Mouse (Mus musculus): ENCODE results near the gene Amigo2. TPM values are rescaled to one million over a fixed set of nuclear protein-coding genes. Genes with fewer than 3 reads are reported as not detected.
"Not testable (repeated sequence)": the region's sequence is repeated elsewhere in the genome, so short reads cannot be mapped to it uniquely, and the experiment has no call there.

The Amigo2 gene
- total RNA-seq, 2 experiments from 2014 or later, result 5.2 to 7.0 TPM

DNA sequence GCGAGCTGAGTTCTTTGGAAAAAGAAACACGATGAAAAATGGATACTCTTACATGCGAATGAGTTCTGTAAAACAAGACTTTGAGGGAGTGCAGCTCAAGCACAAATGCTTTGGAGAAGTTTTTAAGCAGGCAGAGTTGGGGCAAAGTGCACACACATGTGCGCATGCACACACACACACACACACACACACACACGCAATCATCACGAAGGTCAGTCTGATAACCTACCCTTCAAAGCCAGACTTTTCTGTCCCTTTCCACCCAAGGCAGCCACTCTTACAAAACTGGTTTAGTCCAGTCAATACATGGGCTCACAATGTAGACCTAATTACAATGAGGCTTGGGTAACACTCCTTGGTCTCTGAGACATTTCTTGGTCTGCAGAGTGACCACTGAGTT is 13.0 kb downstream of the Amigo2 start:
- DNase-seq (ENCODE audit: low spot score), result no peak
- intact Hi-C loops (cut with DNase I), result loop anchor here (2.0 kb wide), 1 partner anchor 37 kb away; no protein-coding TSS in a partner anchor

DNA sequence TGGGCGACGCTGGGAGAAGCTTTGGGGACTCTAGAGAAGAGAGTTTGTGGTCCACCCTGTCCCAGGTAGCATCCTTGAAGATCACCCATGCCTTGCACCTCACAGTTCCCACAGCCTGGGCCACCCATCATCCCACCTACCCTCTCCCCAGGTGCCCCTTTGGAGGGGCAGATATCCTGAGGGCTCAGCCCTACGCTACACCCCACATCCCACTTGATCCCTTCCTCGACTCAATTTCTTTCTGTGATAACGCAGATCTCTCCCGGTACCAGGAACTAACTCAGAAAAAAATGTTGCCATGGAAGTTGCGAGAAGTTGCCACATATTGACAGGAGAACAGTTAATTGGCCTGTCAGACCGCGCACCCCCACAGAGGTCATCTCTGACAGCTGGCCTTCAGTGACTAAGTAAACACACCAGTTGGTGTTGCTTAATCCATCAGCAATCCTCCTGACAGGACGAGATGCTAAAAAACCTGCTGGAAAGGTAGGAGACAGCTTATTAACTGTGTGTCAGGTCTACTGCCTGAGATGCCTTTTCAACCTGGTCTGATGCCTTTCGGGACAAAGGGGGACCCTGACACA is 17.5 kb downstream of the Amigo2 start:
- DNase-seq (ENCODE audit: low spot score), result no peak
- intact Hi-C loops (cut with DNase I), result no loop called here

DNA sequence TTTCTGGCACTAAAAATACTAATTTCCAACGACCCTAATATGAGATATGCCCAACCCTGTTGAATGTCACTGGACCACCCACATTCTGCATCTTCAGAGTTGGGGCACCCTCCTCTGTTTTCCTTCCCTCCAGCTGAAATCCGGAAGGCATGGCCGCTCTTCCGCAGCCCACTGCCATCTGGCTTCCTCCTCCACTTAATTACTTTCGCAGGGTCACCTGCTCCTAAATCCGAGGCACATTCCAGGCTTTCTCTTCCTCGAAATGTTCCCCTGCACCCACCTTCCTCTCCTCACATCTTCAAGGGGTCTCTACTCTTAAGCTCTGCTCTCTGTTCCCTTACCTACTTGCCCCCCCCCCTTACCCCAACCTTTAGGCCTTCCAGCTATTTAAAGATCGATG is 23.1 kb downstream of the Amigo2 start:
- intact Hi-C loops (cut with DNase I), result no loop called here
- no peak for DNase-seq (ENCODE audit: low spot score)

GRCm38 (mm10) chr15:97223431-97223830 is 23.7 kb downstream of the Amigo2 start:
- no peak for DNase-seq (ENCODE audit: low spot score)
- intact Hi-C loops (cut with DNase I), result no loop called here

DNA sequence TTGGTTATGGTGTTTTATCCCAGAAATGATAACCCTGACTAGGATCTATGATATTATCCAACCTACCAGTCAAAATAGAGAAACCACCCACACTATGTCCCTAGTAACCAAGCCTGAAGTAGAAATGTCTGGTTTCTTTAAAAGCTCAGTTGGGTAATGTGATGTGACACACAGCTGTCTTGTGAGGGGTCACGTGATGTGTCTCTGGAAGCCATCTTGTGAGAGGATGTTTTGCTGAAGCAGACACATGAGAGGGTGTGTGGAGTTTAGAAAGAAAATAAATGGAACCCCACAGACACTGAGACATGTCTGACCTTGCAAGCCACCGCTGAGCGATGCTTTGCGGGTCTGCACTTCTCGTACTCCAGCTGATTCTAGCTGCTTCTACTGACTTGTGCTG is 30.2 kb downstream of the Amigo2 start:
- intact Hi-C loops (cut with DNase I), result no loop called here
- DNase-seq (ENCODE audit: low spot score), result no peak

DNA sequence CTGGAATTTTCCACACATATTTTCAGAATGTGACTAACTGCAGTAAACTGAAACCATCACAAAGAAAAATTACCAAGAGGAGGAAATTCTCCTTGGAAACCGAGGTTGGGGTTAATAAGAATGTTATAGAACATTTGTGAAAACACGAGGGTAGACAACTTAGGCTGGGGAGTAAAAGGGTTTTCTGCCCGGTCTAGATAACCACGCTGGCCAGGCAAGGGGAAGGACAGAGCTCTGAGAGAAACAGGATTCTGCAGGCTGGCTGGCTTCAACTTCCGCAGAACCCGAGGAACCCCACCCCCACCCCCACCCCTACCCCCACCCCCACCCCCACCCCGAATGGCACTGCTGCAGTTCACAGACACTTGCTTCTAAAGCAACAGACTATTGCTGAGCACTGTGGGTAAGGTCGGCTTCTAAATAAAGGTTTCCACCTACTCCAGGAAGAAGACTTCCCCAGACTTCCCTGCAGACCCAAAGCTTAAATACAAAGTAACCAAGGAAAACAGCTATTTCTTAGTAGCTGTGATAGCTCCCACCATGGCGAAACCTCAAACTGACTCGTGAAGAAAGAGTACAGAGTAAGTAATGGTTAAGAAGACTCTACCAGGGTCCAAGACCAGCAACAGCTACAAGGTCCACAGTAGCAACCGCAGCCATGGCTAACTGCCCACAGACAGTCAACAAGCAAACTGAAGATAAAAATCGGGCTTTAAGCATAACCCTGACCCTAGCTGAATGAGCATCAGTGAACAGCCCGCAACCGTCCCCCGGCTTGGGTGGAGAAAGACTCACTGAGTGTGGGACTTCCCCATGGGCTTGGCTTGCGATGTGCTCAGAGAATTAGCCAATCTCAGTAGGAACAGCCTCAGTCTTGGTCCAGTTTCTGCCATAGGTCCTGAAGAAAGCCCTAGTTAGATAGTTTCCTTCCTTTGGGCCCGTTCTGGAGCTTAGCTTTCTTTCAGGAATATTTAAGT is 34.3 kb downstream of the Amigo2 start:
- DNase-seq (ENCODE audit: low spot score), result no peak
- intact Hi-C loops (cut with DNase I), result no loop called here

DNA sequence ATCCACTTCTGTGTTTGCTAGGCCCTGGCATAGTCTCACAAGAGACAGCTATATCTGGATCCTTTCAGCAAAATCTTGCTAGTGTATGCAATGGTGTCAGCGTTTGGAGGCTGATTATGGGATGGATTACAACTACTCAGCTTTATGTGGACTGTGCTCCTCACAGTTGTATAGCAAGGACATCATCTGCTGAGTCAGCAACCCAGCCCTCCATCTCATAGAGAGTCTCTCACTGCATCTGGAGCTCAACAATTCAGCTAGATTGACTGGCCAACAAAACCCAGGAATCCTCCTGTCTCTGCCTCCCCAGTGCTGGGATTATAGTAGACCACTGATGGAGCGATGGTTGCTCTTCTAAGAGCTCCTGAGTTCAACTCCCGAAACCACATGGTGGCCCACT is 37.3 kb downstream of the Amigo2 start:
- intact Hi-C loops (cut with DNase I); DNase-seq (ENCODE audit: low spot score): not testable (repeated sequence)

GRCm38 (mm10) chr15:97206506-97206905 is 40.6 kb downstream of the Amigo2 start:
- intact Hi-C loops (cut with DNase I), result no loop called here
- DNase-seq (ENCODE audit: low spot score), result no peak

DNA sequence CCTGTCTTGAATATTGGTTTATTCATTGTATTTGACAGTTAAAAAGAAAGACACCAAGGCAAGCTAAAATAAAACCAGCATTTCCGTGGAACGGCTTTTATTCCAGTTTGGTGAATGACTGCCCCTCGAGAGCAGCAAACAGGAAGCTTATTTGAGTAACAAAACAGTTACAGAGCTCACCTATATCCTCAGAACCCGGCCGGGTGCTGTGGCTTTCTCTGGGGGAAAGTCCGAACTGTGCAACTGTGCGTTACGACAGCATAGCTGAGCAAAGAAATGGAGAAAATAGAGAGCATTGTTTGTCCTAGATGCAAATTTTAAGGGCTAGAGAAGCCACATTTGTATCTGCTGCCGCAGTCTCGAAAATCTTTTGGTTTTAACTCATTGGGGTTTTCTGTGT is 41.3 kb downstream of the Amigo2 start:
- intact Hi-C loops (cut with DNase I), result no loop called here

GRCm38 (mm10) chr15:97204889-97205288 is 42.2 kb downstream of the Amigo2 start:
- DNase-seq (ENCODE audit: low spot score), result no peak
- intact Hi-C loops (cut with DNase I), result no loop called here

More for the DNA sequence above, 41.3 kb downstream of the Amigo2 start:
- DNase-seq (ENCODE audit: low spot score), result no peak

DNA sequence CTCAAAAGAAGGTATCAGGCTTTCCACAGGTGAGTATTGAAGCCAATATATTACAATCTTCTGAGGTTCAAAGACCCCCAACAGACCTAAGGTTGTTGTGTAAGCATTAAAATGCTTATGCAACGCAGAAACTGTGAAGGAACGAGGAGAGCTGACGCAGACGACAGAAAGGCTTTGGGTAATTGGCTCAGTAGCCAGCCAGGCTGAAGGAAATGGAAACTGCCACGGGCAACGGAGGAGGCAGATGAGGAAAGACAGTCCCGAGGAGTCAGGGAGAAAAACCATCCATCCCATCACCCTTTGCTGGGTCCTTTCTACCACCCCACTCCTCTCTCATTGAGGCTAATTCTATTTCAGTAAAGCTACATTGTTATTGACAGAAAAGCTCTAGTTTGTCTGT is 50.4 kb downstream of the Amigo2 start:
- intact Hi-C loops (cut with DNase I), result loop anchor here (1.0 to 2.0 kb wide), 2 partner anchors 38 to 468 kb away; no protein-coding TSS in a partner anchor
- no peak for DNase-seq (ENCODE audit: low spot score)

DNA sequence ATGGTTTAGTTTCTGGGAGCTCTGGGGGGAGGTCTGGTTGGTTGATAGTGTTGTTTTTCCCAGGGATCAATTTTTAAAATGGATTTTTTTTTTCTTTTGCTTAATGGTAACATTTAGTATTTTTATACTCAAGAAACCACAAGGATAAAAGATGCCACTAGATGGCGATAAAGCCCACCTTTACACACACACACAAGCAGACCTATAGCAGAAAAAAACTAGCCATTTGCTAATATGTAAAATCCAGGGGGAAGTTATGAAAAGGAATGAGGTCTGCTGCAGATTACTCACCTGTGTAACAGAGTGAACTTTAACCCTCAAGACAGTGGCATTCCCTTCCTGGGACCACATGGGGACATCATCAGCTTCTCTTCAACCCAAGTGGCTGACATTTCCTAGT is 51.5 kb downstream of the Amigo2 start:
- no peak for DNase-seq (ENCODE audit: low spot score)
- intact Hi-C loops (cut with DNase I), result loop anchor here (2.0 kb wide), 1 partner anchor 39 kb away; no protein-coding TSS in a partner anchor

Other genes starting within 250 kb of the Amigo2 start
- gene Slc38a4, start 191.3 kb downstream of the Amigo2 start, total RNA-seq (2021), result 10 to 100 TPM; 10.6 to 17.1 TPM
- gene Pced1b, start 180 bp downstream of the Amigo2 start, total RNA-seq (2021), result 1 to 10 TPM; 2.3 to 2.5 TPM